Mouse (Mus musculus): ENCODE results near the gene Nrde2. TPM values are rescaled to one million over a fixed set of nuclear protein-coding genes. Genes with fewer than 3 reads are reported as not detected.

Nrde2 gene
- total and polyA plus RNA-seq, 3 experiments: 18.9 to 25.6 (median 23.6) TPM

DNA sequence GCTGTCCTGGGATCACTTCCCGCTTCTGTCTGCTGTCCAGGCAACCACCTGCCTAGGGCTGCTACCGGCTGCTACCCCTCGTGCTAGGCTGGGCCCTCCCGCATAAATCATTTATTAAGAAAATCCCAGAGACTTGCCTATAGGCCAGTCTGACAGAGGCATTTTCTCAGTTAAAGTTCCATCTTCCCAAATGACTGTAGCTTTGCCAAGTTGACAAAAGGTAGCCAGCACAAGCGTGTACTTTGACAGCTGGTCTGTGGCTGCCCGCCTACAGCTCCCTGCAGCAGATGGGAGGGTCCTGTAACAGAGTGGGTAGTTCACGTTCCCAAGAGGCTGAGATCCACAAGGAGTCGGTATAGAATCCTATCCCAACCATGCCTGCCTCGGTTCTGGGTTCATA, 36.0 kb downstream of the Nrde2 start:
- Histone ChIP-seq H3K27ac (ENCODE audit: insufficient read depth, low read depth) (no peak overlapping the region), H3K4me3 (replicated peaks in 1 of 3; ENCODE audit: low read depth in 2 of 3, low read length in 2 of 3, poor library complexity in 1 of 3) (no peak overlapping the region), H3K27me3 (replicated peaks) (no peaks in the 10 kb centered on the region), H3K79me2 (replicated peaks; ENCODE audit: control insufficient read depth, extremely low read depth, insufficient read depth, poor library complexity, severe bottlenecking) (no peaks in the 10 kb centered on the region), H3K36me3 (replicated peaks in 1 of 2; ENCODE audit: control insufficient read depth in 1 of 2, insufficient read depth in 1 of 2, low read length in 1 of 2) (peaks cover 71 to 95% of the 10 kb centered on the region in 2 experiments), H3K4me1 (ENCODE audit: control insufficient read depth in 1 of 2, insufficient read depth in 2 of 2) (peaks cover 6 to 24% of the 10 kb centered on the region in 2 experiments), H3K9ac (ENCODE audit: insufficient read depth, low read depth) (no peak overlapping the region), H3K4me2 (ENCODE audit: insufficient read depth, low read depth, poor library complexity, severe bottlenecking) (no peak overlapping the region), H3K9me3 (replicated peaks; ENCODE audit: low read length) (no peaks in the 10 kb centered on the region)
- dilution Hi-C loops (cut with MboI; ENCODE audit: extremely low pct_ligation_motif_present, extremely low pct_unique_long_range_greater_than_20kb, low sequenced_read_pairs): no loop called here
- in situ Hi-C loops (cut with MboI; ENCODE audit: low pct_ligation_motif_present, low pct_unique_long_range_greater_than_20kb, low sequenced_read_pairs): loop anchor here (25.0 kb wide), 1 partner anchor 1036 kb away; no protein-coding TSS in a partner anchor
- no peak for TF ChIP-seq TCF12 (IDR thresholded peaks at IDR 0.05; ENCODE audit: low read depth, low read length)
- TF ChIP-seq JUN (IDR thresholded peaks at IDR 0.05; ENCODE audit: insufficient read depth, low read depth, low read length): no peak
- TF ChIP-seq ELF1 (IDR thresholded peaks at IDR 0.05; ENCODE audit: low read depth, low read length): no peak
- no peak for TF ChIP-seq ETS1 (conservative IDR thresholded peaks at IDR 0.05; ENCODE audit: low read depth, low read length)
- TF ChIP-seq POLR2AphosphoS2 (IDR thresholded peaks at IDR 0.05; ENCODE audit: low read depth, low read length): no peak
- TF ChIP-seq GABPA (IDR thresholded peaks at IDR 0.05; ENCODE audit: insufficient replicate concordance, low read depth, low read length): no peak
- no peak for TF ChIP-seq ZNF384 (IDR thresholded peaks at IDR 0.05; ENCODE audit: low read depth, low read length)
- no peak for TF ChIP-seq ZKSCAN1 (IDR thresholded peaks at IDR 0.05; ENCODE audit: borderline replicate concordance, low read depth, low read length)
- no peak for TF ChIP-seq CTCF (conservative IDR thresholded peaks at IDR 0.05 in 1 of 2, IDR thresholded peaks at IDR 0.05 in 1 of 2; ENCODE audit: low read depth in 2 of 2, low read length in 2 of 2)
- no peak for TF ChIP-seq MXI1 (IDR thresholded peaks at IDR 0.05; ENCODE audit: low read depth, low read length)
- TF ChIP-seq EP300 (IDR thresholded peaks at IDR 0.05; ENCODE audit: low read length): no peak
- TF ChIP-seq NELFE (IDR thresholded peaks at IDR 0.05; ENCODE audit: low read depth, low read length): no peak
- no peak for TF ChIP-seq JUND (conservative IDR thresholded peaks at IDR 0.05; ENCODE audit: low read depth, low read length)
- no peak for TF ChIP-seq ZMIZ1 (IDR thresholded peaks at IDR 0.05; ENCODE audit: low read depth, low read length)
- TF ChIP-seq USF1 (IDR thresholded peaks at IDR 0.05; ENCODE audit: low read depth, low read length): no peak
- TF ChIP-seq POLR2A (IDR thresholded peaks at IDR 0.05; ENCODE audit: low read depth, low read length): no peak
- no peak for TF ChIP-seq ZC3H11A (IDR thresholded peaks at IDR 0.05; ENCODE audit: low read depth, low read length)
- no peak for DNase-seq (ENCODE audit: extremely low read depth)

DNA sequence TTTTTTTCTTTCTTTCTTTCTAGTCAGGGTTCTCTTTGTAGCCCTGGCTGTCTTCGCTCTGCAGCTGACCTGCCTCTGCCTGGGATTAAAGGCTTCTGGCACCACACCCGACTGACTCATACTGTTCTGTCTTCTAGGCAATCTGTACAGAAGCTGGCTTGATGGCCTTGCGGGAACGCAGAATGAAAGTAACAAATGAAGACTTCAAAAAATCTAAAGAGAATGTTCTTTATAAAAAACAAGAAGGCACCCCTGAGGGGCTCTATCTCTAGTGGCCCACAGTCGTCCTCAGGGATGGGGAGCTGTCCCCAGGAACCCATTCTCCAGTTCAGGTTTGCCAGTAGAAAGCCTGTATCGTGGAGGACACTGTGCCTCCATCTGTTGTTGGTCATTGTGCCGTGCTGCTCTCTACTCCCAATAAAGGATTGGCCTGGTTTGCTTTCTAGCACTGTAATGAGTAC, 36.5 kb downstream of the Nrde2 start:
- Histone ChIP-seq H3K79me2 (replicated peaks; ENCODE audit: control insufficient read depth, extremely low read depth, insufficient read depth, poor library complexity, severe bottlenecking) (no peaks in the 10 kb centered on the region), H3K9ac (ENCODE audit: insufficient read depth, low read depth) (no peak overlapping the region), H3K4me2 (ENCODE audit: insufficient read depth, low read depth, poor library complexity, severe bottlenecking) (no peak overlapping the region), H3K27me3 (replicated peaks) (no peaks in the 10 kb centered on the region), H3K9me3 (replicated peaks; ENCODE audit: low read length) (no peaks in the 10 kb centered on the region), H3K4me3 (replicated peaks in 1 of 3; ENCODE audit: low read depth in 2 of 3, low read length in 2 of 3, poor library complexity in 1 of 3) (no peak overlapping the region), H3K4me1 (ENCODE audit: control insufficient read depth in 1 of 2, insufficient read depth in 2 of 2) (peaks cover 6 to 24% of the 10 kb centered on the region in 2 experiments), H3K27ac (ENCODE audit: insufficient read depth, low read depth) (no peak overlapping the region), H3K36me3 (replicated peaks in 1 of 2; ENCODE audit: control insufficient read depth in 1 of 2, insufficient read depth in 1 of 2, low read length in 1 of 2) (peaks cover 75 to 95% of the 10 kb centered on the region in 2 experiments)
- in situ Hi-C loops (cut with MboI; ENCODE audit: low pct_ligation_motif_present, low pct_unique_long_range_greater_than_20kb, low sequenced_read_pairs) (loop anchor here (25.0 kb wide), 1 partner anchor 1036 kb away; no protein-coding TSS in a partner anchor), dilution Hi-C loops (cut with MboI; ENCODE audit: extremely low pct_ligation_motif_present, extremely low pct_unique_long_range_greater_than_20kb, low sequenced_read_pairs) (no loop called here)
- no peak for TF ChIP-seq CHD1 (IDR thresholded peaks at IDR 0.05; ENCODE audit: low read depth, low read length)
- no peak for TF ChIP-seq TBP (conservative IDR thresholded peaks at IDR 0.05; ENCODE audit: low read depth, low read length)
- TF ChIP-seq POLR2AphosphoS2 (IDR thresholded peaks at IDR 0.05; ENCODE audit: low read depth, low read length): no peak
- TF ChIP-seq ELF1 (IDR thresholded peaks at IDR 0.05; ENCODE audit: low read depth, low read length): no peak
- no peak for TF ChIP-seq CHD2 (IDR thresholded peaks at IDR 0.05; ENCODE audit: low read length)
- DNase-seq (ENCODE audit: extremely low read depth): no peak
